Comparison of ENCODE assay signal across 27 mouse cellular contexts in genomic region chr2:139044684-139045083, GRCm38 (mm10).
"Had no signal": no experiment of that assay in that cellular context is flagged by ENCODE, and none has a peak within 500 bp of the region (broad histone marks: within the 10 kb centered on the region; RNA-seq: fewer than 3 reads in every experiment).

No protein-coding gene starts in this region.

- DNase-seq: gastrocnemius, postnatal 14 days; gastrocnemius, postnatal 36 days; heart, adult 11 months; heart, adult 2 months; heart, postnatal 14 days; heart, postnatal 36 days; kidney, adult 11 months; kidney, adult 2 months; kidney, postnatal 10 days; kidney, postnatal 25 days; kidney, postnatal 4 days; liver; liver, embryonic 13.5 days; liver, postnatal 0 days had no signal

- H3K4me2 ChIP-seq: heart, embryonic 11.5 days; heart, embryonic 13.5 days; heart, embryonic 15.5 days; hindbrain, embryonic 13.5 days; hindbrain, embryonic 15.5 days; limb, embryonic 12.5 days; liver, embryonic 11.5 days; liver, embryonic 13.5 days; liver, embryonic 15.5 days had no signal

- H3K9ac ChIP-seq: heart, embryonic 13.5 days; heart, embryonic 15.5 days; hindbrain, embryonic 13.5 days; hindbrain, embryonic 15.5 days; limb, embryonic 12.5 days; liver, embryonic 13.5 days; liver, embryonic 15.5 days; liver, postnatal 0 days had no signal

- H3K4me3 ChIP-seq: heart, adult 2 months; heart, embryonic 13.5 days; heart, embryonic 15.5 days; hindbrain, embryonic 13.5 days; hindbrain, embryonic 15.5 days; layer of hippocampus, adult 2 months; left cerebral cortex, adult 2 months; limb, embryonic 10.5 days; limb, embryonic 12.5 days; liver, embryonic 13.5 days; liver, embryonic 15.5 days had no signal

- H3K27ac ChIP-seq: heart, adult 2 months; heart, embryonic 13.5 days; heart, embryonic 15.5 days; hindbrain, embryonic 13.5 days; hindbrain, embryonic 15.5 days; hindbrain, postnatal 0 days; layer of hippocampus, adult 2 months; left cerebral cortex, adult 2 months; limb, embryonic 10.5 days; limb, embryonic 12.5 days; liver, embryonic 13.5 days; liver, embryonic 15.5 days had no signal

- H3K27me3 ChIP-seq: heart, embryonic 13.5 days; heart, embryonic 15.5 days; hindbrain, embryonic 13.5 days; hindbrain, embryonic 15.5 days; limb, embryonic 12.5 days; liver, embryonic 13.5 days; liver, embryonic 15.5 days had no signal

- H3K9me3 ChIP-seq: heart, embryonic 13.5 days; heart, embryonic 15.5 days; hindbrain, embryonic 13.5 days; limb, embryonic 10.5 days; limb, embryonic 12.5 days; liver, embryonic 13.5 days; liver, embryonic 15.5 days had no signal

- ATAC-seq: hindbrain, postnatal 0 days; intestine, embryonic 16.5 days; liver, postnatal 0 days had no signal

- H3K4me1 ChIP-seq: heart, embryonic 13.5 days; heart, embryonic 15.5 days; hindbrain, embryonic 13.5 days; hindbrain, embryonic 15.5 days; limb, embryonic 10.5 days; limb, embryonic 12.5 days; liver, embryonic 13.5 days; liver, embryonic 15.5 days had no signal

- H3K36me3 ChIP-seq: heart, embryonic 13.5 days; heart, embryonic 15.5 days; hindbrain, embryonic 13.5 days; hindbrain, embryonic 15.5 days; limb, embryonic 10.5 days; limb, embryonic 12.5 days; liver, embryonic 13.5 days; liver, embryonic 15.5 days had no signal
